ENCODE assay signal across 7 mouse cellular contexts in genomic region chr7:80294062-80294763, GRCm38 (mm10). TPM values are rescaled to one million over a fixed set of nuclear protein-coding genes. Genes with fewer than 3 reads are reported as not detected.
DNase-seq lines count a peak whose midpoint lies in the region; ATAC-seq lines count a peak whose summit lies in the region.

Gene Prc1 (plus strand): TSS chr7:80294450.

- H3K27ac ChIP-seq in intestine, embryonic 15.5 days = peak within 1 kb of the TSS; percentile 78
- H3K27ac ChIP-seq in midbrain, embryonic 10.5 days (replicated peaks) = peak within 1 kb of the TSS; percentile 89

- ATAC-seq in intestine, embryonic 15.5 days = peak; percentile 99

- H3K9ac ChIP-seq in intestine, embryonic 15.5 days = peak within 1 kb of the TSS; percentile 55

- DNase-seq in adrenal gland, adult 2 months = peak; percentile 100
- peak; percentile 94 for DNase-seq in embryo, embryonic 11.5 days (ENCODE audit: low read depth, low spot score)
- DNase-seq in gastrocnemius, postnatal 36 days = peak; percentile 97 to 99
- DNase-seq in left cerebral cortex, postnatal 25 days (ENCODE audit: low spot score in 2 of 2) = peak; percentile 97 to 99
- DNase-seq in midbrain, embryonic 10.5 days (ENCODE audit: low spot score) = peak; percentile 99
- peak; percentile 98 for DNase-seq in right cerebral cortex, postnatal 4 days

- H3K36me3 ChIP-seq in intestine, embryonic 15.5 days = 0 out of 2 replicates have a peak, but pooled peaks cover 6% of the 10 kb centered on the region
- H3K36me3 ChIP-seq in midbrain, embryonic 10.5 days = peaks cover 59% of the 10 kb centered on the region

- no peaks in the 10 kb centered on the region for H3K9me3 ChIP-seq in intestine, embryonic 15.5 days
- H3K9me3 ChIP-seq in midbrain, embryonic 10.5 days (replicated peaks) = no peaks in the 10 kb centered on the region

- intact Hi-C loops in gastrocnemius, postnatal 36 days (cut with DNase I) = no loop called here
- intact Hi-C loops in left cerebral cortex, postnatal 25 days (cut with DNase I) = no loop called here

- peaks cover 3% of the 10 kb centered on the region; the same call in 1 of the 2 replicates for H3K4me1 ChIP-seq in intestine, embryonic 15.5 days (replicated peaks)
- H3K4me1 ChIP-seq in midbrain, embryonic 10.5 days = peaks cover 35% of the 10 kb centered on the region

- no peaks in the 10 kb centered on the region for H3K27me3 ChIP-seq in intestine, embryonic 15.5 days (replicated peaks)
- H3K27me3 ChIP-seq in midbrain, embryonic 10.5 days (ENCODE audit: low read depth, poor library complexity, severe bottlenecking) = no peaks in the 10 kb centered on the region

- H3K4me2 ChIP-seq in intestine, embryonic 15.5 days (replicated peaks) = peak within 1 kb of the TSS; percentile 64

- peak within 1 kb of the TSS; percentile 66 for H3K4me3 ChIP-seq in intestine, embryonic 15.5 days (replicated peaks)
- H3K4me3 ChIP-seq in midbrain, embryonic 10.5 days = peak within 1 kb of the TSS; percentile 79

- under 1% methylated on average over 52 of the region's 52 CpGs for WGBS in intestine, embryonic 15.5 days
- WGBS in midbrain, embryonic 10.5 days = under 1% methylated on average over 52 of the region's 52 CpGs

RNA-seq across cellular contexts. Expression of gene Prc1, which starts in this region (rescaled TPM):
- total RNA-seq in adrenal gland, adult 2 months (2021) = 1 to 10 TPM; 4.0 to 5.3 TPM
- 2.3 and 3.8 TPM in 2 replicates for polyA plus RNA-seq in adrenal gland, adult 2 months (2012; rRNA removed)
- 1 to 10 TPM; 1.2 to 1.3 TPM for total RNA-seq in gastrocnemius, postnatal 36 days (2021)
- 118 and 121 TPM in 2 replicates for polyA plus RNA-seq in intestine, embryonic 15.5 days (2015; fragmentation: Nextera tagmentation; extraction: Ambion mirVana)
- total RNA-seq in left cerebral cortex, postnatal 25 days (2021) = 1 to 10 TPM; 1.5 TPM
- polyA plus RNA-seq in midbrain, embryonic 10.5 days (2016; fragmentation: Nextera tagmentation; extraction: Ambion mirVana) = 253 and 279 TPM in 2 replicates

Comparison
In these comparisons a context has a peak if more than half of its experiments do, and no peak if none do; other contexts are left out.
1. Peak in every context shown above with its lines: DNase-seq, ATAC-seq, H3K4me3 ChIP-seq and H3K27ac ChIP-seq.
2. RNA of gene Prc1 (polyA plus RNA-seq): 253 to 279 TPM in midbrain, embryonic 10.5 days and 118 to 121 TPM in intestine, embryonic 15.5 days; 2.3 to 3.8 TPM in adrenal gland, adult 2 months; every median in the first group is over 10 times any median in the second.